Mouse (Mus musculus): Measurements from ENCODE around the gene Ctbp1.

- TF ChIP-seq POLR2A (IDR thresholded peaks at IDR 0.05; ENCODE audit: low read depth, low read length) (no peak), CTCF (IDR thresholded peaks at IDR 0.05; ENCODE audit: borderline replicate concordance, insufficient read depth, low read length) (no peak)
Measured at GRCm38 (mm10) chr5:33237600-33238255, 37.1 kb downstream of the Ctbp1 start.
